Mouse (Mus musculus) inflammation-experienced regulatory T-cells, adult 6 months (primary cell): ENCODE results near the gene Gm3285. TPM values are rescaled to one million over a fixed set of nuclear protein-coding genes. Genes with fewer than 3 reads are reported as not detected.

Experiments
- ATAC-seq: one replicate; pipeline ENCODE4 v1.8.0; 2017
- polyA plus RNA-seq, 3 experiments: library from polyadenylated mRNA; unstranded; fragments of 100-300 nt; shearing (Covaris generic); gene quantifications; one replicate each; pipeline ENCODE4 v1.2.1; 2017

Gm3285 gene
- polyA plus RNA-seq = not detected

GRCm38 (mm10) chr10:77861675-77862074 is at the start of gene Gm3285:
Gm3285 (plus strand) TSS chr10:77861975.
- ATAC-seq = no peak

GRCm38 (mm10) chr10:77814382-77814781 is 47.4 kb upstream of the Gm3285 start, which contains the start of gene Gm2696:
Gm2696 (plus strand) TSS chr10:77814682.
- no peak for ATAC-seq

DNA sequence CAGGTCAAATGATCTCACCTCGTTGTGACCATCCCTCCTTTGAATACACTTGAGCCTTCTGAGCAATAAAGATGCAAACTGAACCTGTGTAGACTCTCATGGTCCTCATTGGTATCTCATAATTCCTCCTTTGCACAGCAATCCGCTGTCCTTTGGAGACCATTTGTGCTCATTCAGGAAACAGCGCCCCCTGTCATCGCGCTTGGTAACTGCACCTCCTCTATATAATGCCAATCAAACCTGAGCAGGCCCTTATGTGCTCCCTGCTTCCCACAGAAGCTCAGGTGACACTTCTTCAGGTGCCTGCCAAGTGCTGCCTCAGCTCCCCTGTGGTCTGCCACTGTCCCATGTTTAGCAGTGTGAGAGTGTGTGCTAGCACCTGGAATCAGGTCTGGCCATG is 46.3 kb upstream of the Gm3285 start:
- ATAC-seq = no peak

GRCm38 (mm10) chr10:77818523-77818922 is 43.3 kb upstream of the Gm3285 start:
- no peak for ATAC-seq

GRCm38 (mm10) chr10:77819203-77819602 is 42.6 kb upstream of the Gm3285 start:
- no peak for ATAC-seq

- ATAC-seq = no peak
Observed at GRCm38 (mm10) chr10:77826951-77827350, 34.8 kb upstream of the Gm3285 start, which contains the start of gene Krtap10-4. Krtap10-4 (minus strand) TSS chr10:77827095.

GRCm38 (mm10) chr10:77835647-77836046 is 26.1 kb upstream of the Gm3285 start, which contains the start of gene Krtap10-10:
Krtap10-10 (plus strand) TSS chr10:77835947.
- ATAC-seq = no peak

GRCm38 (mm10) chr10:77839006-77839405 is 22.8 kb upstream of the Gm3285 start:
- no peak for ATAC-seq

DNA sequence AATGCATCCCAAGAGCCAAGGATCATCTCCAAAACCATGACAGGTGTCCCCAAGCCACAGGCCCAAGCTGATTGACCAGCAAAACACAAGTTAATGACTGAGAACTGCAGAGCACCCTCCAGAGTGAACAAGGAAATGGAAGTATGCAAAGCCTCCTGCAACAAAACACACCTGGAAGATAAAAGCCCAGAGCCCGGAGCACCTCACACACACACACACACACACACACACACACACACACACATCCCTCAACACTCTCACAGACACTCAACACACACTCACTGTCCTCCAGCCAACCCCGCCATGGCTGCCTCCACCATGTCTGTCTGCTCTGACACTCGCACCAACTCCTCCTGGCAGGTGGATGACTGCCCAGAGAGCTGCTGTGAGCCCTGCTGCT is 15.3 kb upstream of the Gm3285 start, which contains the start of gene Gm36176:
Gm36176 (plus strand) TSS at position 301 of the 400 bp plus-strand sequence.
- no peak for ATAC-seq

- ATAC-seq = no peak
Observed at GRCm38 (mm10) chr10:77846961-77847360, 14.8 kb upstream of the Gm3285 start.

- ATAC-seq = no peak
Observed at GRCm38 (mm10) chr10:77847538-77847937, 14.2 kb upstream of the Gm3285 start.

DNA sequence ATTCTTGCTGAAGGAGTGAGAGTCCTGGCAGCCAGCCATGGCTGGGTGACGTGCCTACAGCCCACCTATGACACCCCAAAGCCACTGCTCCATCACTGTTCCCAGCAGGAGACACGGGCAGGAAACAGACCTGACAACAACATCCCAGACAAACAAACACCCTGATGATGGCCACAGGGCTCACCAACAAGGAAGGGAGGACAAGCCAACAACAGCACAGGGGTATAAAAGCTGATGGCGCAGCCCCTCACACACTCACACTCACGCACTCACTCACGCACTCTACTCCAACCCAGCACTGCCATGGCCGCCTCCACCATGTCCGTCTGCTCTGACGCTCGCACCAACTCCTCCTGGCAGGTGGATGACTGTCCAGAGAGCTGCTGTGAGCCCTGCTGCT is 9.2 kb upstream of the Gm3285 start, which contains the start of gene Gm10318:
Gm10318 (plus strand) TSS at position 301 of the 400 bp plus-strand sequence.
- ATAC-seq = no peak

GRCm38 (mm10) chr10:77864067-77864761 is 2.4 kb downstream of the Gm3285 start:
- peak; percentile 80 for ATAC-seq

GRCm38 (mm10) chr10:77864762-77865143 is 3.0 kb downstream of the Gm3285 start:
- no peak for ATAC-seq

DNA sequence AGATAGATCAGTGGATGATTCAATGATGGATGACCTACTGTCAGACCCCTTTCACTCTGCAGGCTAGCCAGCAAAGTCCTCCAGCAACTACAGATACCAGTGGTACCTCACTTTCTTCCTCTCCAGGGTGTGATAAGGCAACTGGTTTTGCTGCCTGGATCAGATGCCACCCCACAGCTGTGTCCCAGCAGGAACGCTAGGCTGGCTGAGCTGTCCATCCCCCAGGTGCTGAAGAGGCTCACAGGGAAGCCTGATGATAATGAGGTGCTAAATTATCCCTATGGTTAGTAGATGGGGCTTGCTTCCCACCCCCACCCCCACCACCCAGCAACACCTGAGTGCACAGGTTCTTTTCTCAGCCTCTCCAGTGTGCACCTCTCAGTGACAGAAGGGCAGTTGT is 5.8 kb downstream of the Gm3285 start:
- no peak for ATAC-seq

GRCm38 (mm10) chr10:77869651-77870050 is 7.9 kb downstream of the Gm3285 start:
- no peak for ATAC-seq

- ATAC-seq = no peak
Observed at GRCm38 (mm10) chr10:77878985-77879384, 17.2 kb downstream of the Gm3285 start.

- no peak for ATAC-seq
Observed at GRCm38 (mm10) chr10:77880305-77880704, 18.5 kb downstream of the Gm3285 start.

DNA sequence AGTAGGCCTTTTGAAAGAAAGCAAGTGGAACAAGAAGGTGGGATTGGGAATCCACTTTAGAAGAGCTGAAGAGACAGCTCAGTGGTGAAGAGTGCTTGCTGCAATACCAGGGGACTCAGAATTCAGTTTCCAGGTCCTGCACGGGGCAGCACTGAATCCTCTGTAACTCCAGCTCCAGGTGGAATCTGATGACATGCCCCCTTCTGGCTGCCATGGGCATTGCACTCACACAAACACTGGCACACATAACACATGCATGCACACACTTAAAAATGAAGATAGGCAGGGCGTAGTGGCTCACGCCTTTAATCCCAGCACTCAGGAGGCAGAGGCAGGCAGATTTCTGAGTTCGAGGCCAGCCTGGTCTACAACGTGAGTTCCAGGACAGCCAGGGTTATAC is 20.8 kb downstream of the Gm3285 start:
- ATAC-seq = no peak

GRCm38 (mm10) chr10:77886007-77886747 is 24.4 kb downstream of the Gm3285 start:
- no peak for ATAC-seq

DNA sequence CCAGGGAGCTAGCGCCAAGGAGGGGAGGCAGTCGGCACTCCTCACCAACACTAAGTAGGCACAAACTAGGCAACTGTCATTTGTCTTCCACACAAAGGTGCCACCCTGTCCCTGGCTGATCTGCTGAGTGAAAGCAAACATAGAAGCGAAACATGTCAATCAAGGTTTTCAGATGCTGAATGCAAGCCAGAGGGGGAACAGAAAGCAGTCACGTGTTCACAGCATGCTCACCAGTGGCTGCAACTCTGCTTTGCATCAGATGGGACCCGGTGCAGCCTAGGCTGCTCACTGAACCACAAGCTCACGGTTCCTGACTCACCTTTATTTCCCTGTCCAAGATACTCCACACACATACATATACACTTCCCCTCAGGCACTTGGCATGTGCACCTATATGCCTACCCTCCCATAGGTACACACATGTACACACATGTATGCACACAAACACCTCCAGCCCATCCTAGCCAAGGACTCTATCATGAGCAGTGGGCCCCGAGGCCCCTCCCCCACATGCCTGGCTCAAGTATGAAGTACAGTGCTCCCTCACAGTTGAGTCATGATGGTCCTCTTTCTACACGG is 29.3 kb downstream of the Gm3285 start:
- ATAC-seq = no peak

DNA sequence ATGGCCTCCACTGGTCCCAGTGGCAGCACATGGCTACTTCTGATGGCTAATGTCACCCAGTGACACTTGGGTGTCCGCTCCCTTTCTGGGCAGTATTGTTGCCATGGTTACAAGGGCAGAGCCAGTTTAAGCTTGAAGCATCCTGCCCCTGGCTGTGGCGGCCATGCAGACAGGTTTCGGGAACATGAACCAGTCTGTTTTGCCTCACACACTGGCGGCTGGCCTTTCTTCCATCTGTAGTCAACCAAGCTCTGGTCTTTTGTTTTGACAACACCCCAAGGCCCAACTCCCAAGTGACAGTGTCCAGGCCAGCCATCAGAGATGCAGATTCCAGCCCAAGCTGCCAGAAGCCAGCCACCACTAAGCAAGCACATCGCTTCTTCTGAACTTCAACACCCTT is 33.8 kb downstream of the Gm3285 start:
- ATAC-seq = no peak

DNA sequence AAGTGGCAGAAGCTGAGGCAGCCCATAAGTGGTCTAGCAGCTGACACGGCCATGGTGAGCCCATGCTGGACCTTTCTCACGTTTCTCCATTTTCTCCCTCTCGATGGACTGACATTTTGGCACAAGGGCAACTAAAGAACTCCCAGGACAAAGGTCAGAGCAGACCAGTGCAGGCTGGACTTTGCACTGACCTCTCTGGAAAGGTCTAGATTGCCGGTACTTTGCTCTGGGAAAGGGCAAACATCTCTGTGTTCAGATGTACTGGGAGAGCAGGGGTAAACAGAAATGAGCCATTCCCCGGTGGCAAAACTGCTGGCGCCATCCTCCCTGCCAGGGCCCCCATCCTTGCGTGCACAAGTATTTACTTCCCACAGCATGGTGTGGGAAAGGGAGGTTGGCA is 38.4 kb downstream of the Gm3285 start:
- no peak for ATAC-seq
